13 mouse cellular contexts compared by ENCODE assay signal in the genomic region with DNA sequence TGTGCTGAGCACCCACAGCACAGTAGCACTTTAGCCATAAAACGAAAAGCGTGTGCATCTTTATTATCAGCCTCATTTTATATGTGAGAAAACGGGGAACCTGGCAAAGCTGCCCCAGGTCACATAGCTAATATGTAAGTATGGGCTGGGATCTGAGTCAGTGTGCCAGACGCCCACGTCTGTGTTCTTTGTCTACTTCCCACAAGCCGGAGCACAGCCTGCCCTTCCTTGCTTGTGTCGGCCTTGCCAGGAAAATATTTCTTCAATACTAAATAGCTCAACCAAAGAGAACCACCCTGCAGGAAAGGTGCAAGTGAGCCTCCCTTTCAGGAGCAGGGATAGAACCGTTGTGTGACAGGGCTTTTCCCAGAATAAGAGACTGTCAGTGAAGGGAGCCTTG.
DNase-seq lines count a peak whose midpoint lies in the region; ATAC-seq and TF ChIP-seq lines count a peak whose summit lies in the region.
"Had no signal": no experiment of that assay in that cellular context is flagged by ENCODE, and none has a peak within 500 bp of the region (broad histone marks: within the 10 kb centered on the region; RNA-seq: fewer than 3 reads in every experiment).

No protein-coding gene starts in this region.

- no peak for TF ChIP-seq CTCF in heart, adult 2 months (IDR thresholded peaks at IDR 0.05)
- no peak for TF ChIP-seq CTCF in kidney, adult 2 months (conservative IDR thresholded peaks at IDR 0.05; ENCODE audit: insufficient read depth, insufficient read length, low read depth, low read length)
- no peak for TF ChIP-seq CTCF in embryonic fibroblast, embryonic 13.5 days (IDR thresholded peaks at IDR 0.05; ENCODE audit: borderline replicate concordance, insufficient read depth, low read length)

- intact Hi-C loops in heart, adult 2 months (cut with DNase I), result no loop called here
- intact Hi-C loops in heart, postnatal 10 days (cut with DNase I), result no loop called here

- no peak overlapping the region for H3K9ac ChIP-seq in heart, adult 2 months (ENCODE audit: low read depth, low read length)
- peak overlapping the region; percentile 34 for H3K9ac ChIP-seq in heart, embryonic 16.5 days (ENCODE audit: low read length)
- H3K9ac ChIP-seq: limb, embryonic 12.5 days had no signal

- H3K9me3 ChIP-seq in heart, embryonic 16.5 days (replicated peaks; ENCODE audit: control insufficient read depth, low read length), result no peaks in the 10 kb centered on the region; the same call in 1 of the 2 replicates
- H3K9me3 ChIP-seq: limb, embryonic 12.5 days had no signal

- 51% methylated on average over 8 of the region's 8 CpGs for WGBS in heart, adult 2 months
- 67% methylated on average over 8 of the region's 8 CpGs for WGBS in kidney, adult 2 months
- WGBS in heart, embryonic 16.5 days, result 56% methylated on average over 8 of the region's 8 CpGs

- peaks cover 14% of the 10 kb centered on the region for H3K36me3 ChIP-seq in heart, adult 2 months (ENCODE audit: control insufficient read depth, insufficient read depth, low read length)
- H3K36me3 ChIP-seq in kidney, adult 2 months (ENCODE audit: control insufficient read depth, insufficient read depth, low read length), result no peaks in the 10 kb centered on the region
- 0 out of 2 replicates have a peak, but pooled peaks cover 2% of the 10 kb centered on the region for H3K36me3 ChIP-seq in heart, embryonic 16.5 days (ENCODE audit: control insufficient read depth, insufficient read depth)
- H3K36me3 ChIP-seq: limb, embryonic 12.5 days had no signal

- TF ChIP-seq EP300 in heart, adult 2 months (IDR thresholded peaks at IDR 0.05; ENCODE audit: insufficient read depth, low read depth, low read length), result no peak

- H3K4me2 ChIP-seq in heart, embryonic 16.5 days (ENCODE audit: low read depth, low read length), result no peak overlapping the region
- H3K4me2 ChIP-seq: limb, embryonic 12.5 days; midbrain, embryonic 11.5 days had no signal

- no peak for ATAC-seq in heart, embryonic 16.5 days (replicated peaks; ENCODE audit: extremely low read depth, insufficient read depth, low FRiP score)

- no peaks in the 10 kb centered on the region for H3K27me3 ChIP-seq in heart, adult 2 months (ENCODE audit: control insufficient read depth, insufficient read depth, low read length)
- no peaks in the 10 kb centered on the region for H3K27me3 ChIP-seq in kidney, adult 2 months (replicated peaks; ENCODE audit: control insufficient read depth, insufficient read depth, low read length)
- H3K27me3 ChIP-seq in heart, embryonic 16.5 days (ENCODE audit: control insufficient read depth, insufficient read depth, low read length), result no peaks in the 10 kb centered on the region
- H3K27me3 ChIP-seq: limb, embryonic 12.5 days had no signal

- H3K27ac ChIP-seq in heart, adult 2 months, result peak overlapping the region; percentile 10; the same call in 1 of the 2 replicates
- 0 out of 2 replicates have a peak overlapping the region, but pooled peaks have one; percentile 4 for H3K27ac ChIP-seq in kidney, adult 2 months (ENCODE audit: insufficient read depth, low read depth, low read length)
- H3K27ac ChIP-seq in embryonic fibroblast, embryonic 13.5 days (ENCODE audit: insufficient read depth, low read length), result peak overlapping the region; percentile 58
- peak overlapping the region; percentile 70 for H3K27ac ChIP-seq in heart, embryonic 16.5 days (ENCODE audit: low read length)
- H3K27ac ChIP-seq: limb, embryonic 12.5 days had no signal

- H3K4me1 ChIP-seq in heart, adult 2 months (ENCODE audit: control insufficient read depth, insufficient read depth, low read length), result peaks cover 9% of the 10 kb centered on the region
- peaks cover 5% of the 10 kb centered on the region; the same call in 1 of the 2 replicates for H3K4me1 ChIP-seq in kidney, adult 2 months (ENCODE audit: control insufficient read depth, insufficient read depth, low read length)
- peaks cover 15% of the 10 kb centered on the region for H3K4me1 ChIP-seq in embryonic fibroblast, embryonic 13.5 days (ENCODE audit: control insufficient read depth, insufficient read depth, low read length)
- peaks cover 58% of the 10 kb centered on the region for H3K4me1 ChIP-seq in heart, embryonic 16.5 days (ENCODE audit: control insufficient read depth, insufficient read depth, low read length)

- no peak for DNase-seq in heart, adult 2 months
- DNase-seq in heart, postnatal 10 days, result no peak
- no peak for DNase-seq in kidney, adult 2 months
- no peak for DNase-seq in kidney, adult 9 months
- no peak for DNase-seq in adrenal gland, postnatal 14 days
- DNase-seq in right cerebral cortex, postnatal 4 days, result no peak
- DNase-seq: adrenal gland, postnatal 36 days; gastrocnemius, postnatal 10 days; right cerebral cortex, postnatal 14 days had no signal

- no peaks in the 10 kb centered on the region for H3K79me2 ChIP-seq in heart, adult 2 months (replicated peaks; ENCODE audit: control insufficient read depth, insufficient read depth, low read length)

- no peak for TF ChIP-seq POLR2A in heart, adult 2 months (IDR thresholded peaks at IDR 0.05; ENCODE audit: insufficient read depth, low read depth, low read length)
- TF ChIP-seq POLR2A in kidney, adult 2 months (IDR thresholded peaks at IDR 0.05; ENCODE audit: low read depth, low read length), result no peak
- no peak for TF ChIP-seq POLR2A in embryonic fibroblast, embryonic 13.5 days (IDR thresholded peaks at IDR 0.05; ENCODE audit: low read depth, low read length)

- no peak overlapping the region for H3K4me3 ChIP-seq in heart, adult 2 months
- H3K4me3 ChIP-seq in kidney, adult 2 months (ENCODE audit: insufficient read depth, low read depth, low read length), result no peak overlapping the region
- no peak overlapping the region for H3K4me3 ChIP-seq in embryonic fibroblast, embryonic 13.5 days (ENCODE audit: insufficient read depth, low read length)
- no peak overlapping the region for H3K4me3 ChIP-seq in heart, embryonic 16.5 days (ENCODE audit: low read length)
- H3K4me3 ChIP-seq: limb, embryonic 12.5 days had no signal

Comparison
In these comparisons a context has a peak if more than half of its experiments do, and no peak if none do; other contexts are left out.
1. H3K27ac ChIP-seq: peak in every context shown above with its lines; median percentile 70 in heart, embryonic 16.5 days; 58 in embryonic fibroblast, embryonic 13.5 days; 10 in heart, adult 2 months; 4 in kidney, adult 2 months.